Mouse (Mus musculus) cerebellum, adult 2 months (tissue): ENCODE measurements at regions not wholly inside any gene's neighbourhood (a gene's known extent, or its start where the extent isn't known, plus 50 kb on each side); places are given as distances from the start of the nearest gene placed in this dataset.

Experiments used
- CTCF ChIP-seq: fragments of 200-500 bp; IDR thresholded peaks from 2 replicates; pipeline ENCODE4 v1.5.1; 2011; ENCODE audit warnings: low read depth, mild to moderate bottlenecking, control low read depth, low read length, moderate library complexity, borderline replicate concordance; ENCODE audit not compliant: insufficient read depth
- POLR2A ChIP-seq: fragments of 200-500 bp; IDR thresholded peaks from 2 replicates; pipeline ENCODE4 v1.6.1; 2011; ENCODE audit warnings: low read length, control low read depth, borderline replicate concordance; ENCODE audit not compliant: insufficient read depth

- TF ChIP-seq POLR2A = no peak
- no peak for TF ChIP-seq CTCF
These were observed 84.6 kb downstream of the Mbl2 start for GRCm38 (mm10) chr19:30317314-30317713.
